Mouse (Mus musculus) cerebellum, adult 11 months (tissue): ENCODE data around the gene Sept1.

Experiments
- DNase-seq: peaks from one replicate; pipeline ENCODE4 v3.0.0; 2022

Sept1 gene

DNA sequence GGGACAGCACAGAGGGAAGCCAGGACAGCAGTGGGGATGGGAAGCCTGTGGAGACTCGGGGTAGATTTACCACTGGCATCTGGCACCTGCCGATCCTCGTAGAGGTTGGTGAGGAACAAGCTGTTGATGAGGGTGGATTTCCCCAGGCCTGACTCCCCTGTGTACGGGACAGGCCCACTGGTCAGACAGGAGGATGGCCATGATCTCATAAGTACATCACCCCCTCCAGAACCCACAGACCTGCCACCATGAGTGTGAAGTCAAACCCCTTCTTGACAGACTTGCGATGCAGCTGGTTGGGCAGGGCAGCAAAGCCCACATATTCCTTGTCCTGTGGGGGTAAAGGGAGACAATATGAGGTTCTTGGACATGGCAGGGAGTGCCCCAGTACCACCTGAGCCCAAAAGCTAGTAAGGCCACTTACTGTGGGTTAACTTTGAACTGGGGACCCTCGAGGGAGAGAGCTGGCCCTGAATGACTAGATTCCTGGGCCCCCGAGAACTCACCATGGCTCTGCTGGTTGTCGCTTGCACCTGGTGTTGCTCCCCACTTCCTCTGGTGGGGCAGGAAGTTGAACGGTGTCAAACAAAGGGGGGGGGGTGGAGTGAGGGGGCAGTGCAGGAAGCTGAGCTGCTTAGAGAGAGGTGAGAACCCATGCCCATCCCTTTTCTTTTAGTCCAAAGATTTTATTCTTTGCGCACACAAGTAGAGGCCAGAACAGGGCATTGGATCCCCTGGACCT lies 14.9 kb downstream of the Sept1 start:
- no peak for DNase-seq

DNA sequence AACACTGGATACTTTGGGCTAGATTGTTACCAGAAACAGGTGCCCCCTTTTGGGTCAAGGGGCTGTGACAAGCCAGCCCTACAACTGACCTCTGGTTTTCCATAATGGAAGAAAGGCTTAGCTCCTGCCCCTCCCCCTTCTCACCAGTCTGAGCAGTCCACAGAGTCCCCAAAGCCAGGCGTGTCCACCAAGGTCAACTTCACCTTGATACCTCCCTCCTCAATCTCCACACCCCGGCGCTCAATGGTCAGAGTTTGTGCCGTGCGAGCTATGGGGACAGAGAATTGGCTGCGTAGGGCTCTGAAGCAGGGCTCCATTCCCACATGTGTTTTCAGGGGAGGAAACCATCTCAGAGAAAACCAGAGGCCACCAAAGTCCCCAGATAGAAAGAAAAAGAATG lies 15.5 kb downstream of the Sept1 start:
- DNase-seq = no peak

DNA sequence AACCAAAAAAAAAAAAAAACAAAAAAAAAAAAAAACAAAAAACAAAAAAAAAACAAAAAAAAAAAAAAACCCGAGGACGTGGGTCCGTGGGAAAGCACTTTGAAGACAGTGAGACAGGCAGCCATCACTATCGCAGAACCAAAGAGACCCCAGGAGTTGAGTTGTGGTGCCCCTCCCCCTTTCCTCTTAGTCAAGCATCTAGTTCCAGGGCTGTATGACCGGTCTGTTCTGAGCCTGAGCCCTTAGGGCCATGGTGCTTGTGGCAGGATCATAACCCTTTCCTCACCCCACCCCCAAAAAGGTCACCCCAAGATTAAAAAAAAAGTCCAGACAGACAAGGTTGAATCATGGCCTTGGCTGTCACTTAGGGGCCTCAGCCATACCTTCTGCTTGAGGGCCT lies 16.6 kb downstream of the Sept1 start:
- no peak for DNase-seq

DNA sequence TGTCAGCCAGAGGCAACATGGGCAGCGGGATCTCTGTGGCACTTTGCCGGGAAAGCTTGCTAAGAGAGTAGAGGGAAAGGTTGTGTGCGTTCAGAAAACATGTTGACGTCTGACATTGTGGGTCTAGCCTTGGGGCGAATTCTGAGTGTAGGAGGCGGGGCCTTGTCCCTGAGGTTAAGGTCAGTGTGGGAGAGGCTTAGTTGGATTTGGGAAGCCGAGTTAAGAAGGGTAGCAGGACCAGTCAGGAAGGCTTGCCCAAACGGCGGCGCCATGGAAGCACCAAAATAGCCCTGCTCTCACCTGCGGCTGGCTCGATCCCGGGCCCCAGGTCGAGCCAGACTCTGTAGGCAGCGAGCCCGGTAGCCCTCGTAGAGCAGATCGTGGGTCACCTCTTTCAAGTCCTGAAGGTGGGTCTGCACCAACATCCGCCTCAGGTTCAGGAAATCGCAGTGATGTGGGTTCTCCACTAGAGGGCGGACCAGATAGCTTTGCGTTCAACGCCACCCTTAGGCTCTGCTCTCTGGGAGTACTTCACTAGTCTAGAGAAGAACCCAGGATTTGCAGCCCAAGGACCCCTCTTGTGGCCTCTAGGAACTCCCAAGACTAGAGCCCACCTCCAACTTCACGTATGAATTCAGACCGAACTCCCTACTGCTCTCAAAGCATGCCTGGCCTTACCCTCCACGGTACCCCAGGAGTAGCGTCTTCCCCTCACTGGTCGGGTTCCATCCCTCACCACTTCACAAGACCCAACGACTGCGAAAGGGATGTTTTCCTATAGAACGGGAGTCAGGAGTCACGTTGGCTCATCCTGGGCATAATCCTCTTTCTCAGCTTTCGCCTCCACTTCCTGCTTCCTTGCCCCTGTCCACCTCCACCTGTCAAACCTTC lies 17.7 kb downstream of the Sept1 start:
- DNase-seq = no peak

DNA sequence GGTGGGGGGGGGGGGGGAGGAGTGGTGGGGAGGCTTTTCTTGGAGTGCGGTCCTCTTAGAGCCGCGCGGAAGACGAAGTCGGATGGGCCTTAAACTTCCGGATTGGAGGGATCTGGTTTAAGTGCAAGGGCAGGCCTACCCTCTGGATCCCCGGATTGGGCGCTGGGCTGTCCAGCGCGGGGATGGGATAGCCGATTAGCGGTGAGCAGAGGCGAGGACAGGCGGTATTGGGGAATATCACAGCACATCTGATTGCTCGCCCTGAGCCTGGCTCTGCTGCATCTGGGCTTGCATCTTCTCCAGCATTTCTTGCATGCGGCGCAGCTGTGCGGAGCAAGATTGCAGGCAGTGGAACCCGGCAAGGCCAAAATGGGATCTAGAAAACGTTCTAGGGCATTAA lies 18.4 kb downstream of the Sept1 start:
- no peak for DNase-seq

DNA sequence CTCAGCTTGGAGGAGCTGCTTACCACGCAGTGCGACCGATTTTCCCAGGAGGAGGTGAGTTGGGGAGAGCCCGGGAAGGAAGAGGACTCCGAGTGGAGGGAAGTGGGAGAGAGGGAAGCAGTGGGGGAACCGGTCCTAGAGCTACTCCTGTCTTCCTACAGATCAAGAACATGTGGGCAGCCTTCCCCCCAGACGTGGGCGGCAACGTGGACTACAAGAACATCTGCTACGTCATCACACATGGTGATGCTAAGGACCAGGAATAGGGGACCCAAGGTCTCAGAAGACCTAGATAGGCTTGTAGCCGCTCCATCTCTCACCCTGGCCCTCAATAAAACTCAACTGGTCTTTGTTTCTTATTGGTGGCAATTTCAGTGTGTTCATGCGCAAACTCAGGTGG lies 19.0 kb downstream of the Sept1 start:
- DNase-seq = no peak

DNA sequence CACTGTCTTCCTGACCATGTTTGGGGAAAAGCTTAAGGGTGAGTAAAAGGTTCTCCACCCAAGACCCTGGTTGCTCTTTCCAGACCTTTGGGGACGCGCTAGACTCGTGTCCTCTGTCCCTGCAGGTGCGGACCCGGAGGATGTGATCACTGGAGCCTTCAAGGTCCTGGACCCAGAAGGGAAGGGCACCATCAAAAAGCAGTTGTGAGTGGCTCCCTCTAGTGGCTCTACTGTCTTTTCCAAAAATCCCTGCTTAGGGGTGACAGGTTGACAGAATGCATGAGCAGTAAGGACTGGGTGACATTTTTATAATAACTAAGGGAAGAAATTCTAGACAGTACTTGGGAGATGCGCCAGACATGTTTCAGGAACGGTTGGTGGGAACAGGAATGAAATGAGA lies 19.4 kb downstream of the Sept1 start:
- DNase-seq = no peak

DNA sequence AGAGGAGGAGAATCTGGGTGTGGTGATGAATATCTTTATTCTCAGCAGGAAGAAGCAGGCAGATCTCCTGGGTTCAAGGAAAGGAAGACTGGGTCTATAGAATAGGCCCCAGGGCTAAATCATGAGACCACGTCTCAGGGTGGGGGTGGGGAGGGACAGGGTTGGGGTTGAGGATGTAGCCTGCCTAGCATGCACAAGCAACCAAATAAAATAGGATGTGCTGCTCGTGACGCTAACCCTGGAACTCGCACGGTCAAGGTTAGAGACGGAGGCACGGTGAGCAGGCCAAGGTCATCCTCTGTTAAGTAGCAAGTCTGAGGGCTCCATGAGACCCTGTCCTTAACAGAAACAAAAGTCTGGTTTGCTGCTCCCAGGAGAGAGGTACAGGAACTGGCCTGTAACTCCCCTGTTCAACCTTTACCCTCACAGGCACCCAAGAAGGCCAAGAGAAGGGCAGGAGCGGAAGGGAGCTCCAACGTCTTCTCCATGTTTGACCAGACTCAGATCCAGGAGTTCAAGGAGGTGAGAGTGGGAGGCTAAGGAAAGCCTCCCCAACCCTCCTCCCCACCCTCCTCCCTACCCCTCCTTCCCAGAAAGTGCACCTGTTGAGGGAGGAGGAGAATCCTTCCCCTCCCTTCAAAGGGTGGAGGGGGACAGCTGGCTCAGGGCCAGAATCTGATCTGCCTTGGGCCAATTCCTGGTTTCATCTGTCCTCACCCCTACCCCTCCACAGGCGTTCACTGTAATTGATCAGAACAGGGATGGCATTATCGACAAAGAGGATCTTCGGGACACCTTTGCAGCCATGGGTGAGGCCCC lies 20.3 kb downstream of the Sept1 start:
- DNase-seq = no peak

DNA sequence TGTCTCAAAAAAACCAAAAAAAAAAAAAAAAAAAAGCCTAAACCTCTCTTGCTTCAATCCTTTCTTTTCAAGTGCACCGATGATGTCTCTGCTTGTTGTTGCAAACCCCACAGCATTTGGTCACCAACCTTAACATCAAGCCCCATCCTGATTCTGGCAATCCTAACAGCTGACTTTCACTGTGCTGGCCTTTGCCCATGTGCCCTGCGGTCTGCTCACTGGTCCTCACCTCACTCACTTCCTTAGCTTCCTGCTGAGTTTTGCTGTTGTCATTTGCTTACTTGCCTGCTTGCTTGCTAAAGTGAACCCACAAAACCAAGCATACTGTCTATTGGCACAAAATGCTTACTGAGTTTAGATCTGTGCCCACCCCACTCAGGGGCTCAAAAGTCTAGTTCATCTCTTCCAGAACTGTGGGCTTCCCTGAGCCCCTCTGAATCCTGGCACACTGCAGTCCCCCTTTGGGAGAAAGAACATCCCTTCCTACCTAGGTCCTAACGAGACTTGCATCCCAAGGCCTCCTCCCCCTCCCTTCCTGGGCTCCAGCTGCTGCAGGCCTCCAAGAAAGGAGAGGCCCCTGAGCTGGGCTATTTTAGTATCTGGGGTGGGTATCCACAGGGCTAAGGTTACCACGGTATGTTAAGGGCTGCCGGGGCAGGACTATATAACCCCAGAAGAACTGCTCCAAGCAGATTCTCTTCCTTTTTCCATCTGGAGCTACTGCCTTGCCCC lies 21.8 kb downstream of the Sept1 start:
- no peak for DNase-seq

DNA sequence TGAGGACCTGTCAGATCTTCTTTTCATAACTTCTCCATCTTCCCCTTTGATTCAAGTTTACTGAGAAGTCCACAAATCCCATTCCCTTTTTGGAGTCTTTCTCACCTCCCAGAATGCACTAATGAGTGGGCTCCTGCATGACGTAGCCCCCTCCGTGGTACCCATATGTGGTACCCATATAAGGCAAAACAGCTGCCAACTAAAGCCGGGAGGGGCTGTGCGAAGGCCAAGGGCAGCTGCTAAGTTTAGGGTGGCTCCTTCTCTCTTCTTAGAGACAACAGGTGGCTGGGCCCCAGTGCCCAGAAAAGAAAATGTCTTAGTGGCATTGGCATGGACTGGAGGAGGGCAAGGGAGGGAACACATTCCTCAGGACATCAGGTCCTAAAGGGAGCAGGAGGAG lies 22.7 kb downstream of the Sept1 start:
- no peak for DNase-seq

DNA sequence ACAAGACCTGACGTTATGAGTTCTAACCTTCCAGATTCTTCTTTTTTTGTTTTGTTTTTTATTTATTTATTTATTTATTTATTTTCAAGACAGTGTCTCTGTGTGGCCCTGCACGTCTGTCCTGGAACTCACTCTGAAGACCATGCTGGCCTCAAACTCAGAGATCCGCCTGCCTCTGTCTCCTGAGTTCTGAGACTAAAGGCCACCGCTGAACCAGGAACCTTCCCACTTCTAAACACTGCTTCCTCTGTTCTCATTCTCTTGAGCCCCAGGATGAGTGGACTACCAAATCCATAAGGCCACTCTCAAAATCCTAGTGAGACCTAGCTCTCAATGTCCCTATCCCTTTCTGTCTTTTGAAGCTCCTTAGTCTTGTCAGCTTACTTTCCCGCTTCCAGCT lies 23.1 kb downstream of the Sept1 start:
- no peak for DNase-seq

DNA sequence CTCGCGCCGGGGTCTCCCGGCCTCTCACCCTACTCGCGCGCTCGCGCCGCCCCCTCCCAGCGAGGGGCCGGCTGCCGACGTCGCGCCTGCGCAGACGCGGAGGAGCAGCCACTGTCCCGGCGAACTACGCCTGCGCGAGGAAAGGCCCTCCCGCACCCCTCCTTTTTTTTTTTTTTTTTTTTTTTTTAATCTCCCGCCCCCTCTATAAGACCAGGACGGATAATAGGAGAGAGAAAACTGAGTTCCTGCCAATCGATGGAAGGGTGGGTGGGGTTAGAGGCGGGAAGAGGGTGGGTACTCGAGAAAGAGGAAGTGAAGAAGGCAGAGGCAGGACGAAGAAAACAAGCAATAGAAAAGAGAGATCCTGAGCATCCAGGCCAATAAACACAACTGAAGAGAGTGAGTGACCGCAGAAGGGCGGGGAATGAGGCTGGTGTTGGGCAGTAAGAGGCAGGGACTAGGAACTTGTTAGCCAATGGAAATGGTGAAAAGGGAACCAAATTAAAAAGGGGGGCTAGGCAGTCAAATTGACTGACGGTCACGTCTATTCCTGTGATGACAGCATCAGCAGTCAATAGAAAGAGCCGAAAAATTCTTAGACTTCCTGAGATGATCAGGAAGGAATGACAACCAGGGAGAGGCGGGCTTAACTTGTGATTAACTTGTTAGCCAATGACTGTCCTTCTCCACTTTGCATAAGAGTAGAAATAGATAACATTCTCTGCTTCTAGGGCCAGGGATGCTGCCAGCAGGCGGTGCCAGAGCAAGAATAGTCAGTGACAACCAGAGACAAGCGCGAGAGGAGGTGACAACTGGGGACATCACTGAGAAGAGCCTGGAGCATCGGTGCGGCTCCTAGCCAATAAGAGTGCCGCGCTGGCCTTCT lies 24.1 kb downstream of the Sept1 start, which contains the start of gene Mylpf:
Mylpf (plus strand) TSS at position 338 of the 886 bp plus-strand sequence.
- DNase-seq = peak; percentile 91

DNA sequence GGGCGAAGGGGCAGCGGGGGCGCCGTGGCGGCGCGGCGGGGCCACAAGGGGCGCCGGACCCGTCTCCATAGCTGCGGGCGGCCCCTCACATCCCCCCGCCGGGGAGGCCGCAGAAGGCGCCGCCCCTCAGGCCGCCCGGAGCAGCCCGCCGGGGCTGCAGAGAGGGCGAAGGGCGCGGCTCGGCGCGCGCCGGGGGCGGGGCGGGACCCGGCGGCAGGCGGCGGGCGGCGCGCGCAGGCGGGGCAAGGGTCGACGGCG lies 24.7 kb downstream of the Sept1 start, which contains the start of gene Tbc1d10b:
Tbc1d10b (minus strand) TSS at position 174 of the 258 bp plus-strand sequence.
- no peak for DNase-seq

DNA sequence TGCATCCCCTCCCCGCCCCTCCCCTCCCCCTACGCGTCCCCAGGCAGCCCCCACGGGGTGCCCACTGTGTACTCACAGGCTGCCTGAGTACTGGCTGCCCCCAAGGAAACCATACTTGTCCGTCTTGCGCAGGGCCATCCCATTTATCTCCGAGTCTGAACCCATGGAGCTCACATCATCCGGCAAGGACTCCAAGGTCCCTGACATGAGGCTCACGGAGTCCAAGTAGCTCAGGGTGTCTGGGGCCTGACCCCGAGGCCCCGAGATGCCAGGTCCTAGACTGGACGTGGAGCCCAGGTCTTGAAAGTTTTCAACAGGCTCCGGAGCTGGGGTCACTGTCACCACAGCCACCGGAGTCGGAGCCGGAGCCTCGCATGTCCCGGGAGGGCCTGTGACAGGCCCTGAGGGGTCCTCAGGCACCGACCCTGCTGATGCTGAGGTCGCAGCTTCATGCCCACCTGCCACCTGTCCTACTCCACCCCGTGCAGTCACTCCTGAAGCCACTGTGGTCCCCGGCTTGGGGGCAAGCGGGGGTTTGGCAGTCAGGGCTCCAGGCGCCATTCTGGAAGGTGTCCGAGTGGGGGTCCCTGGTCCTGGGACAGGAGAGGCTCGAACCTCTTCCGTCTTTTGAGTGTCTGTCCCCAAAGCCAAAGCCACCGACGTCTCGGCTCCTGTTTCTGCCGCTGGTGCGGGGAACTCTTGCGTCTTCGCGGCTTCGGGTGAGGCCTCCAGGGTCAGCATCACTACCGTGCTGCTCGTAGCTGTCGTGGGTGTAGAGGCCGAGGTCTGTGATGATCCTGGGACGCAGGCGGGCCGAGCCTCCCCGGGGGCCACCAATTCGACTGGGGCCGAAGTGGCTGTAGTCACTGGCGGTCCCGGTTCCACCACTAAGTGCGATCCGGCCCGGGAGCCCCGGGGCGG lies 25.3 kb downstream of the Sept1 start:
- DNase-seq = peak; percentile 32

DNA sequence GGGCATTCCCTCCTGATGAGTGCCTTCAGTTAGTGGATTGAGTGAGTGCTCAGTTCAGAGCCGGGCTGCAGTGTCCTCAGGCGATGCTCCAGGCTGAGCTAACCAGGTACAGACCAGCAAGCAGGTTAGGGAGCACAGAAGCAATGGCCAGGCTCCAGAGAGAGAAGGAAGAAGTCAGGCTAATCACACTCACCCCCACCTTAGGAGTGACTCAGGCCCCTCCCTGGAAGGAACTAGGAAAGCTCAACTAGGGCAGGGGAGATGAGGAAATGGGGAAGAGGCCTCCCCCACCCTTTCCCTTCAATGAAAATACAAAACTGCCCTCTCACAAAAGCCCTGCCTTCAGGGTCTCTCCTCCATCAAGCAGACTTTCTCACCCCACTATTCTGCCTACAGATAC lies 26.3 kb downstream of the Sept1 start:
- DNase-seq = no peak

DNA sequence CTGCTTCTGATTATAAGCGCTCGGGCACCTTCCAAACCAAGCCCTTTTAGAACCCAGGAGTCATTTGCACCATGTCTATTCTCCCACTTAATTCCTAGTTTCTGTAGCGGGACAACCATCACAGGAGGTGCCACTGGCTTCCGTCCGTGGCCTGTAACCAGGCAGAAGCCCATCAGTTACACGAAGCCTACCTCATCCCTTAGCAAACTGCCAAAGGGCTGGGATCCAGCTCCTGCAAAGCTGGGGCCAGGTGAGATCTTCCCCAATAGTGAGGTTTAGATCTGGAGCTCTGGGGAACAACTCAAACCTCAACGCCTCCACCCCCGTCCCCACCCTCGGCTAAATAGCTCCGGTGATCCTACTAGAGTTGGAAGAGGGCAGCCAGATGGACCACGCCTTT lies 36.4 kb downstream of the Sept1 start:
- DNase-seq = peak; percentile 28

DNA sequence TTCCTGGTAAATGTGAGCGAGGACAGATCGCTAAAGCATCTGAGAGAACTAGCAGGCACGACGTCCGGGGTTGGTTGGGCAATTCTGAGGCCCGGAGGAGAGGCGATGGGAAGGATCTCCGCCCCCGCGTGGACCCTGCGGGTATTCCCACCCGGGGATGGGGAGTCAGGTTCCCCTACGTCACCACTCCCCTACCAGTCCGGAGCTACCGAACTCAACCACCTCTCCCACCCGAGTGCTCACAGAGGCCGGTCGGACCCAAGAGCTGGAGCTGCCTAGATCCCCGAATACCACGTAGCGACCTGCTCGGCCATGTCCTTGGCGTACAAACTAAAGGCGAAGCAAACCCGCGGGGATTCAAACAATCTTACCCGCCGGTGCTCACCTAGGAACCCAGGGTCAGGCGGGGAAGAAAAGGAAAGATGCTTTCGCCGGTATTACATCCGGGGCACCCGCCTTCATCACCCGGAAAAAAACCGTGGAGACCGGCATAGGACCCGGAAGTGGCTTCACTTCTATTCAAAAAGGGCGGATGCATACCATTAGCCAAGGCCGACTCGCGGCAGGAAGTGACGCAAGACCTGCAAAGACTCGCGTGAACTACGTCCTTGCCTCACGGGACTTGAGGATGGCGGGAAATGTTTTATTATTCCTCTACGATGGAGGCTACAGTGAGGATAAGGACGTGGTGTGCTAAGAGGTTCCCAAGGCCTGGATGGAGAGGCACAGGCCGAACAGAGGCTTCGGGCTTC lies 37.2 kb downstream of the Sept1 start, which contains the start of gene Cd2bp2:
Cd2bp2 (minus strand) TSS at position 507 of the 752 bp plus-strand sequence.
- peak; percentile 94 for DNase-seq

DNA sequence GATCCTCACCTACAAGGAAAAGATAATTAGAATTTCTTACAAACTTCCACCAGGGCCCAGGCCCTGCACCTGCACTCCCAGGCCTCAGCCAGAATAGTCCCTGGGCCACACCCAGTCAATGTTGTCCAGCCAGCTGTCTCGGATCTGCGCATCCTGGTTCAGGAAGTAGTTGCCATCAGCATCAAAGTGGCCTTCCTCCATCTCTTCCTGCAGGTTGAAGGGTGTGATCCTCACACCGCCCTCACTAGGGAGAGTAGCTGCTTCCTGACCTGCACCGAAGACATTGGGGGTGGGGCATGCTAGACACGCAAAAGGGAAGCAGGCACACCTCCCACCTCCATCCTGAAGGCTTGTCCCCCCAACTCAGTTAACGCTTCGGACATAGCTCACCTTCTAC lies 38.3 kb downstream of the Sept1 start:
- peak; percentile 34 for DNase-seq

DNA sequence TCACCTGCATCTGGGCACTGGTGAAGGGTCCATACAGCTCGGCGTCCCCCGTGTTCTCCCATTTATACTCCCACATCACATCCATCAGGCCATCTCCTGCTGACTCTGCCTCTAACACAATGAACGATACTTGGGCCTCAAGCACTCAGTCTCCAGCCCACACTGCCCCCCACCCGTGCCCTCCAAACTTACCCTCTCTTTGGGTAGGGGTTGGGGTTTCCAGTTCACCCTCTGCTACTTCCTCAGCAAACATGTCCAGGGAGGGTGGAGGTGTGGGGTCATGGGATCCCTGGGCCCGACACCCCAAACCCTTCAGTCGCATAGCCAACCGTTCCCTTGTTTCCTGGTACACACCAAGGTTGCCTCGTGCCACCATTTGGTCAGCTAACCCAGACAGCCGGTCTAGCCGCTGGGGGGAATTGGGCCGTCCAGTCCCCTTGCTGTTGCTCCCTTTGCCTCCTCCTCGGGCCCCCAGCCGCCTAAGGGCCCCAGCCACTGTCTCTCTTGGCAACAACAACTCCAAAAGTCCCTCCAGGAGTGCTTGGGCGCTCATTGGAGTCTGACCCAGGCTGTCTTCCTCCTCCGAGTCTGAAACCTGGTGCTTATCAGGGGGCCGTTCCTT lies 38.8 kb downstream of the Sept1 start:
- peak; percentile 16 for DNase-seq
